Mouse (Mus musculus) C2C12 (cell line): ENCODE measurements around the gene Nrm.

Experiments
- CEBPB ChIP-seq: IDR thresholded peaks from one replicate; pipeline ENCODE4 v1.6.1; 2011; ENCODE audit warnings: low read depth, mild to moderate bottlenecking, control low read depth, moderate library complexity
- CTCF ChIP-seq: IDR thresholded peaks from one replicate; pipeline ENCODE4 v1.5.1; 2011; ENCODE audit not compliant: control insufficient read depth, insufficient read depth, insufficient read length
- FOSL1 ChIP-seq: IDR thresholded peaks from one replicate; pipeline ENCODE4 v1.8.0; 2011; ENCODE audit warnings: mild to moderate bottlenecking, low read length; ENCODE audit not compliant: poor library complexity, insufficient read depth, severe bottlenecking
- MAX ChIP-seq: IDR thresholded peaks from one replicate; pipeline ENCODE4 v1.6.1; 2011; ENCODE audit warnings: mild to moderate bottlenecking, control low read depth
- MYOD1 ChIP-seq: IDR thresholded peaks from one replicate; pipeline ENCODE4 v1.6.1; 2011; ENCODE audit warnings: low read depth; ENCODE audit not compliant: control insufficient read depth, insufficient read length
- MYOG ChIP-seq: IDR thresholded peaks from one replicate; pipeline ENCODE4 v1.6.1; 2011; ENCODE audit not compliant: control insufficient read depth, insufficient read length; ENCODE audit errors: extremely low read depth
- USF1 ChIP-seq: IDR thresholded peaks from one replicate; pipeline ENCODE4 v1.6.1; 2011; ENCODE audit warnings: low read depth, mild to moderate bottlenecking, control low read depth, moderate library complexity

DNA sequence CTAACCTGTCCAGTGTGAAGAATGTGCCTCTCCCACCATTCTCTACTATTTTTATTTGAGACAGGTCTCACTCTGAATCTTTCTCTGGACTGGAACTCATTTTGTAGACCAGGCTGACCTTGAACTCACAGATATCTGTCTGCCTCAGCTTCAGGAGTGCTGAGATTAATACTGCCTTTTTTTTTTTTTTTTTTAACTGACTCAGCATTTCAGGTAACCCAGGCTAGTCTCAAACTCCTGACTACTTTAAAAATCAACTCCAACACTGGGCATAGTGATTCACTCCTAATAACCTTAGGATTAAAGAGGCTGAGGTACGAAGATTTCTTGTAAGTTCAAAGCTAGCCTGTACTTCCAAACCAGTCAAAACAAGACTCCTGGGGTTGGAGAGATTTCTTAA is 44.5 kb downstream of the Nrm start:
- no peak for TF ChIP-seq USF1
- TF ChIP-seq CTCF = no peak
- TF ChIP-seq CEBPB = no peak
- TF ChIP-seq MYOG = no peak
- TF ChIP-seq FOSL1 = no peak
- TF ChIP-seq MAX = no peak
- no peak for TF ChIP-seq MYOD1
